Mouse (Mus musculus) left cerebral cortex, adult 8-10 months (tissue): Measurements from ENCODE around the gene Adat1. TPM values are rescaled to one million over a fixed set of nuclear protein-coding genes. Genes with fewer than 3 reads are reported as not detected.
"Not testable (repeated sequence)": the region's sequence is repeated elsewhere in the genome, so short reads cannot be mapped to it uniquely, and the experiment has no call there.

Experiments used
- DNase-seq, 2 experiments: peaks; one replicate each; pipeline ENCODE4 v3.0.0; 2022; ENCODE audit warnings: low spot score in 2 of 2
- total RNA-seq, 4 experiments: library from RNA; stranded (reverse); gene quantifications; 2 replicates each; pipeline ENCODE4 v1.2.4; 2022

The Adat1 gene
- total RNA-seq, 4 experiments from 2014 or later: 5.3 to 8.0 (median 5.9) TPM

DNA sequence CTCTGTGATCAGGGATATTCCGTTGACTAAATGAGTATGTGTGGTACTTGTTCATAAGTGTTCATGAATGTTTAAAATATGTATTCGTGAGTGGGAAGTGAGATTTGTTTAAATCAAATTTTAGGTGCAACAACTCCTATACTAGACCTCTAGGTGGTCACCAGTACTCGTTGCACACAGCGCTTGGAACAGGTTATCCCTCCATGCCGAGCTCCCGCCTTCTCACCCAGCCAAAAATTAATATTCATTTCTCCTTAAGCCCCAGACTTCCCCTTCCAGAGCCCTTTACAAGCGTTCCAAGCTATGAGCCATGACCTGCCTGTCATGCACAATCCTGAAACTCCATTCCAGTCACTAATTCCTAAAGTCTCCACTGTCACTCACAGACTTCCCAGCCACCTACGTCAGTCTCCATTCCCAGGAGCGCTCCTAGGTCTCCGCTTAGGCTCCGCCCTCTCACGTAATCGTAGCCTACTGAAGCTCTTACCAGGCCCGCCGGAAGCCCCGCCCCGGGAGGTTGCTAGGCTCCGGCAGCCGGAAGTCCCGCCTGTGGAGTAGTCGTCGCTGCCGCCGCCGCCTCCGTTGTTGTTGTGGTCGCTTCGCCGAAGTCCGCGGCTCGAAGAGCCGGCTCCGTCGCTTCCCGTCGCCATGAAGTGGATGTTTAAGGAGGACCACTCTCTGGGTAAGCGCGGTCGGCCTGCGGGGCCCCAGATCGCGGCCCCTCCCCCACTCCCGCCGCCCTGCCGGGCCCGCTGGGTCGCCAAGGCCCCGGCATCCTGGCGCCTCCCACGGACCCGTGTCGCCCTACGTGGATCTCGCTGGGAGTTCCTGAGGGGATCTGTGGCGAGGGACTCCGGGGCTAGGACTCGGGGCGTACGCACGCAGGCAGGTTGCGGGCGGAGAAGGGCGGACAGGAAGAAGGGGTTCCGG is 51.7 kb downstream of the Adat1 start, which contains the start of gene Gabarapl2:
TSS of gene Gabarapl2 (plus strand) at position 533 of the 930 bp plus-strand sequence.
- DNase-seq: peak; percentile 83 to 98

GRCm38 (mm10) chr8:111939516-111940142 is 52.5 kb downstream of the Adat1 start:
- peak in 1 of 2 experiments; percentile 22 for DNase-seq

- not testable (repeated sequence) for DNase-seq
Observed at GRCm38 (mm10) chr8:111938076-111938985, 53.8 kb downstream of the Adat1 start.

DNA sequence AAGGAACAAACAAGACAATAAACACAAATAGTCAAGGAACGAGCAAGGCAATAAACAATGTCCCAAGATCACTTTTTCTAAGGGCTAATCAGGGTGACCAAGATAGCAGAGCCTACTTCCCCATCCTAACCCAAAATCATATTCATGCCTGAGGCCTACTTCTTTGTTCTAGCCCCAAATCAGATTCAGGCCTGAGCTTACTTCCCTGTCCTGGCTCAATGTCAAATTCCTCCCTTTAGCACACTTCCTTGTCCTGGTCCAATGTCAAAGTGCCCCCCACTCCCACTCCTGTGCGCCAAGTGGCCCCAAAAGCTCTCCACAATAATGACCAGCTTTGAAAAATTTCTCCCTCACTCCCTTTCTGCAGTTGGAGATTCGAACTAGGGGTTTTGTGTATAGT is 54.9 kb downstream of the Adat1 start:
- no peak for DNase-seq

DNA sequence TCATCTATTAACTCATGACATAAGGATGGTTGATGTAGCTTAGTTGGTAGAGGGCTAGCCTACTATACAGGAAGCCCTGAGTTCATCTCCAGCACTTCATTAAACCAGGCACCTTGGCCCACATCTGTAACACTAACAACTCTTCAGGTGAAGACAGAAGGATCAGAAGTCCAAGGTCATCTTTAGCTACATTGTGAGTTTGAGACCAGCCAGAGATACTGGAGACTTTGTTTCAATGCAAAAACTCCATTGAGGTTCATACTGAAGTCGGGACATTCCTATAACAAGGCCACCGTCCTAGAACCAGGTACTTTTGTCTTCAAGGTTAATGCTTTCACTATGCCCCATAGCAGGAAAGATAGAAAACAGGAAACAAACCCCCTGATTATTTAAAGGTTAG is 57.9 kb downstream of the Adat1 start:
- no peak for DNase-seq

DNA sequence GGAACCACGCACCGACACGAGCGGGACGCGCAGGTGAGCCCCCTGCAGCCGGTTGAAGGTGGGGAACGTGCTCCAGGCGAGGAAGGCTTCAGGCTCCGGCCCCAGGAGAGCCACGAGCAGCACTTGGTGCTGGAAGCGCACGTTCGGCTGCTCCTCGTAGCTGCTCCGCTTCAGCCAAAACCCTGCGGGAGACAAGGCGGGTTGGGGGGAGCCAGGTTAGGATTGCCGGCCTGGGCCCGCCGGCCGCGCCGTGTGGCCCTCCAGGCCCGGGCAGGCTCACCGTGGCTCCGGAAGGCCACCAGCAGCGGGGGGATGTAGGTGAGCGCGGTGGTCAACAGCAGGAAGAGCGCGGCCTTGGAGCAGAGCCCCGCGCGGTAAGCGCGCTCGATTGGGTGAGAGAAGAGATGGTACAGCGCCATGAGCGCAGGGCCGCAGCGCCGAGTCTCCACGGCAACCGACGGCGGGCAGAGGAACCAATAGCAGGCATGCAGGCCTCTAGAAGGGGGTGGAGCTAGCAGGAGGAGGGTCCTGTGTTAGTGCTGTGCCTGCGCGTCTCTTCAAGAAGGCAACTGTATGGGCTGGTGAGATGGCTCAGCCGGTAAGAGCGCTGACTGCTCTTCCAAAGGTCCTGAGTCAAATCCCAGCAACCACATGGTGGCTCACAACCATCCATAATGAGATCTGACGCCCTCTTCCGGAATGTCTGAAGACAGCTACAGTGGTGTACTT is 58.6 kb downstream of the Adat1 start, which contains the start of gene Tmem231:
TSS of gene Tmem231 (minus strand) at position 534 of the 729 bp plus-strand sequence.
- peak; percentile 71 to 92 for DNase-seq

DNA sequence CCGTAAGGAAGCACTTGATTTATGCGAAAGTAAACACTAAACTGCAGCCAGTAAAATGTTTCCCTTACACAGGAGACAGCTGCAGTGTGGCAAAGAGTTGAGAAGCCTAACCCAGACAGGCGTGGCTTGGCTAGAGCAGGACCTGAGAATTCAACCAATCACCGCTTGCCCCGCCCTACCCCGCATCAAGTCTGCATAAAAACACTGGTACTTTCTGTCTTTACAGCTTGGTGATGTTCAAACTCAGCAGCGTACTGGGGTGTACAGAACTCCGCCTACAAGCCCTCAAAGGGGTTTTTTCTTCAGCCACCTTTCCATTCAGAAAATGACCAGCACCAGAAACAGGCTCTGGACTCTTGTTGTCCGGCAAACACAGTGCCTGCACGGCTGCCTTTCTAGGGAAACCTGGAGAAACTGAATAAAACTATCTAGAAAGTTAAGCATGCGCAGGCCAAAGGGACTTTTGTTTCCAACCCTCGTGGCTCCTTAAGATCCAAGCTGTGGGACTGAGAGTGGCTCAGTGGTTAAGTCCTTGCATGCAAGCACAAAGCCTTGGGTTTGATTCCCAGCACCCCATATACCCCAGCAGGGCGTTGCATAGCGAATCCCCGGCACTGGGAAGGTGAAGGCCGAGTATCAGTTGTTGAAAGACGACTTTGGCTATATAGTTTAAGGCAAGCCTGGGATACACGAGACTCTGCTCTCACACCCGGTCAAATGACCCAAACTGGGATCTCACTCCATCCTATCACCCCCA is 59.3 kb downstream of the Adat1 start:
- DNase-seq: peak in 1 of 2 experiments; percentile 28

DNA sequence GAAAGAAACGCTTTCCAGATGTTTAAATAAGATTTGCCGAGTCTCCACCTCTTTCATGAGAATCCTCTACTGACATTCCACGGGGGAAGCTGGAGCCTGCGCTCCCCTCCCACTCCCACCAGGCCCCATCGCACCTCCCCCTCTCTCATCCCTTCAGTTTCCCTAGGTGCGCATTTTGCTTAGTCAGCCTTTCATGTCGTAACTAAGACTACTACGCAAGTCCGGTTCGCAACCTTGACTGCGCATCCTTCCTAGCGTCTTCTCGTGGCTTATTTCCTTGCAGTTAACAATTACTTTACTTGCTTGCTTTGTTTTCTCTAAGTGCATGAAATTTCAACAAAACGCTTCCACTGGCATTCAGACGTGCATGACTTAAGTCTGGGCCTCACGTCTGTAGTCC is 60.4 kb downstream of the Adat1 start:
- no peak for DNase-seq

- no peak for DNase-seq
Observed at GRCm38 (mm10) chr8:111929648-111930344, 62.3 kb downstream of the Adat1 start.

GRCm38 (mm10) chr8:111924976-111925375 is 67.1 kb downstream of the Adat1 start:
- DNase-seq: no peak

DNA sequence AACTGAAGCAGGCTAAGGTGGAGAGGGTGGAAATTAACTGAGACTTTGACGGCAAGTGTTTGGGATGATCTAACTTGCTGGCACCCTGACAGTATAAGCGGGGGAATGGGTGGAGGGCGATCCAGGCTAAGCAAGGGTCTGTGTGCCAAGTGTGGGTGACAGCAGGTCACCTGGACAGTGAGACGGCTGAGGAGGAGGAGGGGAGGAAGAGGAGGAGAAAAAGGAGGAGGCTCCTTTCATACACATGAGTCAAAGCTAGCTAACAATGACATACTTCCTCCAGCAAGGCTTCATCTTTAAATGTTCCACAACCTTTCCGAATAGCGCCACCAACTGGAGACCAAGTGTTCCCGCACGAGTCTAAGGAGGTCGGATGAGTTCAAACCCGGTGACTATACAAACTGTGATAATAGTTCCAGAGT is 68.7 kb downstream of the Adat1 start:
- DNase-seq: no peak

DNA sequence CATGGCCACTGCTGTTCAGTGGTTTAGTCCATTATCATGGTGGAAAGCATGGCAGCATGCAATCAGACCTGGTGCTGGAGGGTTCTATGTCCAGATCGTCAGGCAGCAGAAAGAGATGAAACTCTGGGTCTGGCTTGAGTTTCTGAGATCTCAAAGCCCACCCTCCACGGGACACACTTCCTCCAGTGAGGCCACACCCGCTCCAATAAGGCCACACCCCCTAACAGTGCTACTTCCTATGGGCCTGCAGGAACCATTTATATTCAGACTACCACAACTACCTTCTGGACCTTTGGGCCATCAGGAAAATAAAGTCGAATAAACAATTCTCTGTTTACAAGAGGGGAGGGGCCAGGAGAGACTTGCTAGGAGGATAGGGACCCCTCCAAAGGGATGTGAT is 71.1 kb downstream of the Adat1 start:
- no peak for DNase-seq

GRCm38 (mm10) chr8:111919663-111920062 is 72.4 kb downstream of the Adat1 start:
- no peak for DNase-seq

Other genes with a start within 250 kb of the Adat1 start
- gene Bcar1, start 248.5 kb downstream of the Adat1 start, total RNA-seq: 10 to 100 TPM; 49.4 to 54.6 (median 53.5) TPM
- 10 to 100 TPM; 67.7 to 86.2 (median 79.4) TPM for gene Cfdp1, start 138.0 kb downstream of the Adat1 start, total RNA-seq
- 1 to 10 TPM; 3.4 to 4.1 (median 3.6) TPM for gene Tmem170, start 115.6 kb downstream of the Adat1 start, total RNA-seq
- under 1 TPM; 0.30 to 0.80 (median 0.53) TPM for gene Chst5, start 81.9 kb downstream of the Adat1 start, total RNA-seq
- gene Tmem231, start 58.4 kb downstream of the Adat1 start, total RNA-seq: 10 to 100 TPM; 11.6 to 13.2 (median 12.5) TPM
- gene Gabarapl2, start 51.6 kb downstream of the Adat1 start, total RNA-seq: 100 to 1,000 TPM; 211 to 236 (median 227) TPM
- 10 to 100 TPM; 80.3 to 90.3 (median 84.7) TPM for gene Kars, start 19.0 kb upstream of the Adat1 start, total RNA-seq
- 10 to 100 TPM; 38.9 to 42.5 (median 40.4) TPM for gene Terf2ip, start 19.1 kb upstream of the Adat1 start, total RNA-seq
- under 1 TPM in 1 of 4 experiments, not detected in 3; 0.30 TPM for gene Gm6793, start 22.7 kb upstream of the Adat1 start, total RNA-seq